Mouse (Mus musculus) mouse embryonic stem cell (cell line): ENCODE measurements around the gene Fkbp11.
"Not testable (repeated sequence)": the region's sequence is repeated elsewhere in the genome, so short reads cannot be mapped to it uniquely, and the experiment has no call there.

Experiments
- in situ Hi-C, 2 experiments: fragments of 300-500 bp; cut with MboI; formaldehyde crosslinking; loops; 1 replicate in 1 of 2; 3 replicates in 1 of 2; pipeline ENCODE4 v1.14.3; 2019 to 2020; ENCODE audit warnings: low sequenced_read_pairs in 2 of 2, low pct_unique_long_range_greater_than_20kb in 1 of 2, mixed read lengths in 1 of 2; ENCODE audit not compliant: unreplicated experiment in 1 of 2

Fkbp11 gene

DNA sequence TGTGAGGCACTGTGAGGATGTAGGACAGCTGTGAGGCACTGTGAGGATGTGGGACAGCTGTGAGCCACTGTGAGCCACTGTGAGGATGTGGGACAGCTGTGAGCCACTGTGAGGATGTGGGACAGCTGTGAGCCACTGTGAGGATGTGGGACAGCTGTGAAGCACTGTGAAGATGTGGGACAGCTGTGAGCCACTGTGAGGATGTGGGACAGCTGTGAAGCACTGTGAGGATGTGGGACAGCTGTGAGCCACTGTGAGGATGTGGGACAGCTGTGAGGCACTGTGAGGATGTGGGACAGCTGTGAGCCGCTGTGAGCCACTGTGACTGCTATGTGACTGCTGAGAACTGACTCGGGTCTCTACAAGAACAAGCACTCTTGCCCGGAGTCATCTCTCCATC, 15.9 kb upstream of the Fkbp11 start:
- in situ Hi-C loops: not testable (repeated sequence)

DNA sequence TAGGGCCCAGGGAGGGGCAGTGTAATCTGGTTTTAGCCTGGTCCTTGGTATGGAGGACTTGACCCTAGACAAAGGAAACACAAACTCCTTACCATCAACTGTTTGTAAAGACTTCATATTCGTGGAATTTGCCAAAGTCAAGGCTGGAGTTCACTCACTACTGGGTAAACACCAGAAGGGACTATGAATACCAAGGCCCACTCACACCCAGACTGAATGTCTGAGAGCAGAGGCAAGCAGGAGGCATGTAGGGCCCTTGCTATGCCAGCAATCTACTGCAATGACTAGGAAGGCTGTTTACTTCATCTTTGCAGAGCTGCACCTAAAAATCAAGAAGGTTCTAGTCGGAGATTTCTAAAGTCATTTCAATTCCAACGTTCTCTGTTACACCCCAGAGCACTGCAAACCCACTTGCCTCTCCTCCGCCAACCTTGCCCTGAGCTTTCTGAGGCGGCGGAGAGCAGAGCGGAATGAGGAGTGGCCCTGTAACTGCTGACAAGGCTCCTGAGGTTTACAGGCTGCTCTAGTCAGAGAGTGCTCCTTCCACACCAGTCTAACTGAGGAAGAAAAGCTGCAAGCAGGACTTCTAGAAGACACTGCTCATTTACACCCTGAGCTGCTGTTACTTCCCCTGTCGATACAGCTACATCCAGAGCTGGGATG, 14.9 kb upstream of the Fkbp11 start:
- in situ Hi-C loops: no loop called here

DNA sequence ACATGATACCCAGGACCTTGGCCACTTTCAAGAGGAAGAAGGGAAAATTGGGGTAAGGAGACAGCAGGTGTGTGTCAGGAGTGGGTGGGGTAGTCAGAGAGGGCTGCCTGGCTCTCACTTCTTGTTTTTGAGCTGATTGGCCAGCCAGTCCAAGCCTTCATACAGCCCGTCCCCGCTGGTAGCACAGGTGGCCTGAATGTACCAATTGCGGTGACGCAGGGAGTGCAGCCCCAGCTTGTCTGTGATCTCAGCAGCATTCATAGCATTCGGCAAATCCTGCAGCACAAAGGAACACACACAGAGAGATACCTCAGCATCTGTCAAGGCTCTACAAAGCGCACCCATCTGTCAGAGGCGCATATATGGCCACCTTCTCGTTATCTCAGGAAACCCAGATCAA, 12.2 kb upstream of the Fkbp11 start:
- in situ Hi-C loops: no loop called here

DNA sequence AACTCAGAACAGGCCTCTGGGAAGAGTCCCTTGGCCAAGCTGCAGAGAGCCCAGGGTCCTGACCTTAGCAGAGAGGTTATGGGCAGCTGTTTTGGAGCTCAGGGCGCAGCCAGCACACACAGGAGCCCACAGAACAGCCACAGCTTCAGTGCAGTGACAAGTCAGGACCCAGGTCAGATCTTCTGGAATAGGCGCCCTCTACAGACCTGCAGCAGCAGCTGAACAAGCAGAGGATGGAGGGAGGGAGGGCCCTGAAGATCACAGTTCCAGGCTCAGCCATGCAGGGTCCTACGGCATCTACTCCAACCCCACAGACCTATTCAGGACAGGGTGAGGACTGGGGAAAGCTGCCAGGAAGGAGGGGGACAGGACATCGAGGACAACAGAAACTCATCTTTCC, 10.8 kb upstream of the Fkbp11 start:
- in situ Hi-C loops: no loop called here

DNA sequence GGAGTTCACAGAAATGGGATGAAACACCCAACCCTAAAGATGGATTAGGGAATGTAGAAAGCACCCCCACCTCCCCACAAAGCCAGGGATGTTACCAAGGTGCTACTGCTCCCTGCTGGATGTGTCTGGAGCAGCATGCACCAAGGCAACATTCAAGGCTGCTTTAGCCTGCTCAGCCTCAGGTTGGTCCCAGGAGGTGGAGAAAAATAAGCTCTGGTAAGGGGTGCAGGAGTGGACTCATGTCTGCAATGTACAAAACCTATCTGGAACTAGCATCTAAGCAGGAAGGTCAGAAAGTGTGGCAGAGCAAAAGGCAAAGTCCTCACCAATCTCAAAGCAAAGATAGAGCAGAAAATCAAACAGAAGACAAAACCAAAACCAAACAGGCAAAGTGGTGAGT, 9.9 kb upstream of the Fkbp11 start:
- in situ Hi-C loops: no loop called here

DNA sequence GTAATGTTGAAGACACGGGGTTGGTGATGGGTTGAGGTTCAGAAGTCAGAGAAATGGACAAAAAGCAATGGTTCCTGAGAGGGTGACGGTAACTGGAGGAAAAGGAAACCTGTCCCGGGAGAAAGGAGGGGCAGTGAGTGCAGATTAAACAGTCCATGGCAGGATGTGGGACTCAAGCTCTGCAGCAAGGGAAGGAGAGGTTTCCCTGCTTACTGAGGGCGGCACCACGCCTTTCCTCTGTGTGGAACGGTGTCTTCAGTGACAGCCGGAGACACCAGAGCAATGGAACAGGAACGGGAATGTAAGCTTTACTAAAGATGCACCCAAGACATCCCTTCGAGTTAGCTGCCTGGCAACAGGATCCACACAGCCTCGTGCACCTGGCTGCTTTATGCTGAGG, 8.5 kb upstream of the Fkbp11 start:
- in situ Hi-C loops: no loop called here

DNA sequence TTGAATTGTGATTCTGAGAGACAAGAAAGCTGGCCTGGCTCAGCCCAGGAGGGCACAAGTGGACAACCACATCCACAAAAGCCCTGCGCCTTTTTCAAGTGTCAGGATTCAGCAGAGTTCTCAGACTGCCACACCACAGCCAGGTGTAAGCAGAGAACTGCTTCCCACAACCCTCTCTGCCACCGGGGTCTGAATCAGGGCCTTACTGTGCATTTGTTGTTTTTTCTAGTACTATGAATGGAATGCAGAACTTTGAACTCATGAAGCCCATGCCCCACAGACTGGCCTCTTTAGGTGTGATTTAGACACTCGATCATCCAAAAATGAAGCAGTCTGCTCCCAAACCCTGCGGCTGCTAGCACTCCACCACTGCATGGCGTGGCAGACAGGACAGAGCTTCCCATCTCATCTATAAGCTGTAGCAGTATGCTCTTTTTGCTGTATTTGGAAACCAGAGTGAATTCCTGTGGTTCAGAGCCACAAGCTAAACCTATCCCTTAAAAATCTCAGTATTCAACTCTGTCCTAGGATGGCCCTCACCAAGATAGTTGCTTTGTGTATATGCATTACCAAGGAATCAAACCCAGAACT, 6.1 kb upstream of the Fkbp11 start:
- in situ Hi-C loops: no loop called here

DNA sequence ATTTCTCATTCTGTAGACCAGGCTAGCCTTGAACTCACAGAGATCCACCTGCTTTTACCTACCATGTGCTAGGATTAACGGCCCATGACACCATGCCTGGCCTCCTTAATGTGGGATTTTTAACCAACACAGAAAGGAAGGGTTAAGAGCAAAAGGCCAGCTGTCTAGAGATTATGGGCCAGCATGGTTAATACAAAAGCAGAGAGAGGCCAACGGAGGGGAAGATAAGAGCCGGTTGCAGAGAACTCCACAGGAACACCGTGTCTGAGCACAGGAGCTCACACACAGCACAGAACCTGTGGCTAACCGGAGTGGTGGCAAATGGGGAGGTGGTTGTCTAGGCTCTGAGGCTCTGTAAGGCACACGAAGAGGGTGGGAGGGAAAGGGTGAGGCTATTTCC, 5.4 kb upstream of the Fkbp11 start:
- in situ Hi-C loops: no loop called here

DNA sequence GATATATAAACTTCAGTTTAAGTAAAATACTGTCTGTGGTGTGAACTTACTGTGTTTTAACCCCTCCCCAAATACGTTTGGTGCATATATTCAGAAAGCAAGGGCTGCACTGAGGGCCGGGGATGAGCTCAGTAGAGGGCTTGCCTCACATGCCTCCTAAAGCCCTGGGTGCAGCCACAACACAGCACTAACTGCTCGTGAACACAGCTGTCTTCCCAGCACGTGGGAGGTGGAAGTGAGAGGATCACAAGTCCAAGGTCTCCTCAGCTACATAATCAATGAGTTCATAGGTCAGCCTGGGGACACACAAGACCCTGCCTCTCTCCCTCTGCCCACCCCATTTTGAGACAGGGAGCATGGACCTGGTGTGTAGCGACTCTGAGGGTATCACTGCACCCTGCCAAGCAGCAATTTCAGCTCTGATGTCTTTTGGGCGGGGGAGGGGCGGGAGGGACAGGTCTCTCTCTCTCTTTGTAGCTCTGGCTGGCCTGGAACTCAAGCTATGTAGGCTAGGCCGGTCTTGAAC, 4.1 kb upstream of the Fkbp11 start:
- in situ Hi-C loops: no loop called here

DNA sequence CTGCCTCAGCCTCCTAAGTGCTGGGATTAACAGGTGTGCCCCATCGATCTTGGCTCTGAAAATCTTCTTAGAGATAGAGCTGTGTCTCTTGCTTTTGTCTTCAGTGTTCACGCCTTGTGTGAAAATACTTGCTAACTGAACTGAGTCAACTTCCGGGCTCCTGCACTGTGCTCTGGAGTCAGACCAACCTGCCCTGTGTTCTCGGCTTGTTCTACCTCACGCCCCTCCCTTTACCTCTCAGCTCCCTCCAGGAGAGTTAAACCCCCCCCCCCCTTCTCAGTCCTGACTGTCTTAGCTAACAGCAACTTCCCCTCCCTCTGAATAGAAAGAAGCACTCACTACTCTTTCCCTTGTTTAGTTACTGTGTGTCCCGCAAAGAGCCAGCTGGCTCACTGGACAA, 2.8 kb upstream of the Fkbp11 start:
- in situ Hi-C loops: no loop called here

DNA sequence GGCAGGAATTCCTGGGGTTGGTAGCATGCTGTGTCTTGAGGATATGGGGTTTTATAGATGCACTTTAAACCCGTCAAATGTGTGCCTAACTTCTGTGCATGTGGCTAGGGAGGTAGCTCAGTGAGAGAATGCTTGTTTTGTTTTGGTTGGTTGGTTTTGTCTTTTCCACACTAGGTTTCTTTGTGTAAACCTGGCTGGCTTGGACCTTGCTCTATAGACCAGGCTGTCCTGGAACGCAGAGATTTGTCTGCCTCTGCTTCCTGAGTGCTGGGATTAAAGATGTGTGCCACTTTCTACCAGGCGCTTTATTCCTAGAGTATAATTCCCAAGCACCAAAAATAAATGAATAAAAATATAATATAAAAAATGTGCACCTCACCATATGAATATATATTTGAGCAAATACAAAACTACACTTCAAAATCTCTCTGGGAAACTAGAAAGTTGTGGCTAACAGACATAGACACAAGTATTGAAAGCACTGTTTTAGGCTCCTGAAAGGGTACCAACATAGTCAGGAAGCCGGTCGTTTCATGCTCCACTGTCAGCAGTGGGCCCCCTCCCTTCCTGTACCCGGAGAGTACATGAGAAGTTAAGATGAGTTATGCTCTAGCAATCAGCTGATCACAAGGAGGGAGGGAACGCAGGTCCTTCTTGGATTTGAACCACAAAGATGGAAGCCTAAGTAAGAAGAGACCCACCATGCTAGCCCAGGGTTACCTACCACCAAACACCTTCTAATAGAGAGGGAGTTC, 2.0 kb upstream of the Fkbp11 start:
- in situ Hi-C loops: no loop called here

DNA sequence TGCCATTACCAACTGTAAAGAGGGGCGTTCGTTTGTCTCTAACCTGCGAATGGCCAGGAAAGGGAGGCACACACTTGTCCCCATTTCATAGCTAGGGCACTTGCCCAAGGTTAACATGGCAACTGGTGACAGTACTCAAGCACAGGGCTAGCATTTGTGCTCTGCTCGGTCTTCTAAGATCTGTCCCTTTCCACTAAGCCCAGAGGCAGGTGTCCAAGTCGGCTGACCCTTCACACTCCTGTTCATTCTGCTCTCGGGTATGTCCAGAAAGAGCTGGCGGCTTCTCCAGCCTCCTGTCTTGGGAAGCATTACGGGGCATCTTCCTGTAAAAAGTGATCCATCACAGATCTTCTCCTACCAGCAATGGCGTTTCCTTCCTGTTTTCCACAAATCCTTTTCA, 368 bp upstream of the Fkbp11 start:
- in situ Hi-C loops: no loop called here

DNA sequence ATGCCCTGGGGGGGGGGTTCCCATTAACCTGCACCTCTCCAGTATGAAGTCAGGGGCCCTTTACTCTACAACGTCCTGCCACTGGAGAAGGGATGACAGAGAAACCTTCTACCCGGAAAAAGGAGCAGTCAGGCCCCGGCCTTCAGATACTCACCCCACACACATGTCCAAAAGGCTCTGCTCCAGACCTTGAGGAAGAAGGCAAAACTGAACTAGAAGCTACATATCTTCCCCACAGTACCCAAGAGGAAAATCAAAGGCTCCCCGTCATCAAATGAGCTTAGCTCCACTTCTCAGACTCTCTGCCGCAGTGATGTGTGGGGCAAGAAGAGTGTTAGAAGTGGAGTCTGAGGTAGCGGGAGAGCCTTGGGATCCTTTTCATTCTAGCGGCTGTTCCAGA, 1.3 kb downstream of the Fkbp11 start:
- in situ Hi-C loops: no loop called here

DNA sequence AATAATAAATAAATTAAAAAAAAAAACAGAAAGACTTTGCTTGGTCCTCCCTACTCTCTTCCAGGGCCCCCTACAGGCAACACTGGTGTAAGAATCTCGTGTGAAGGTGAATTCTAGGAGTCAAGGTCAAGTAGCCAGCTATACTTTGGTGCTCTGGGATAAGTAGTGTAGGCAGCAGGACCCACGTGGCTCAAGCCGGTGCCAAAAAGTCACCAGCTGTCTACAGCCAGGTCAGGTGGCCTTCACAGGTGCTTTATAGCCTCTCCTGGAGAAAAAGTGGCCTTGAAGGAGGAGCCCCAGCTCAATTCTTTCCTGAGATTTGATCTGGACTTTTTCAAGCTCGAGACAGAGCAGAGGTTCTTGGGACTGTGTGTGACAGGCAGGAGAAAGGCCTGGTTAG, 1.9 kb downstream of the Fkbp11 start:
- in situ Hi-C loops: no loop called here

DNA sequence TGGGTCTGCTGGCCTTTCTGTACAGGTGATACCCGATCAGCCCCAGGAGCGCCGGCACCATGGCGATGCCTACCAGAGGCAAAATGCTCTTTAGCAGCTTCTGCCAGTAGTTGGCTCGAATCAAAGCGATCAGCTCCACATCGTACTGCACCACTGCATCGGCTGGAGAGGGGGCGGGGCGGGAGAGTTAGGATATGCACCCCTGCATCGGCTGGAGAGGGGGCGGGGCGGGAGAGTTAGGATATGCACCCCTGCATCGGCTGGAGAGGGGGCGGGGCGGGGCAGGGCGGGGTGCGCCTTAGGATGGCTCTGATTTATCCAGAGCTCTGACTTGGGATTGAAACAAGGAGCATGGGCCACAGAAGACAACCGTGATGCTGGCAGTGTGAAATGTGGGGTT, 3.6 kb downstream of the Fkbp11 start:
- in situ Hi-C loops: no loop called here

DNA sequence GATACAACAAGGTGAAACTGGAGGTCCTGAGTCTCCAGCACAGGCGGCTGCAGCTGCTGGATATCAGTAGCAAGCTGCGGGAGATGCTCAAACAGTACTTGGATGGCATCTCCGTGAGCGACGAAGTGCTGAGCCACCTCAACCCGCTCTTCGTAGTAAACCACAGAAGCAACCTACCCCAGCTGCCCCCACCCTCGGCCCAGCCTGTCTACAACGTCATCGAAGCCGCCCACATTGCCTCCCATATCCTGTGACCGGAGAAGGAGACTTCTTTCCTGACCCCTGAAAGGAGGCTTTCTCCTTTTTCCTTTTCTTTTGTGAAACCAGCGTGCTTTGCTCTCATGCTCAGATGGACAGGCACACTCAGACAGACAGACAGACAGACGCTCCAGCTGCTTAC, 5.1 kb downstream of the Fkbp11 start:
- in situ Hi-C loops: no loop called here

DNA sequence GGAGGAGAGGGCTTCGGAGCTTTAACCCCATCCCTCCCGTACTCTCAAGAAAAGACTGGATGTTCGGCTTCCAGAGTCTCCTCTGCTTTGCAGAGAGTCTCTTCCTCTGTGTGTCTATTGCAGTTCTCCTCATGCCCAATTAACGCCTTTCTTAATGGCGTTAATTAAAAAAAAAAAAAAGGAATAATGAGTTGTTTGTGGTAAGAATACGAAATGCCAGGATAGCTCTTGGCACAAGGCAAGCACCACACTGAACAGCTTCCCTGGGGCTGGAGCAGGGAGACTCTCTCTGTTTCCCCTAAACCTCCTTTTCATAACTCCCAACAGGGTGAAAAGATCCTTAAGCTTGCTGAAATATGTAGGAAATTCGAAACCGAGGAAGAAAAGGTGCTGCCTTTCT, 5.8 kb downstream of the Fkbp11 start:
- in situ Hi-C loops: no loop called here

DNA sequence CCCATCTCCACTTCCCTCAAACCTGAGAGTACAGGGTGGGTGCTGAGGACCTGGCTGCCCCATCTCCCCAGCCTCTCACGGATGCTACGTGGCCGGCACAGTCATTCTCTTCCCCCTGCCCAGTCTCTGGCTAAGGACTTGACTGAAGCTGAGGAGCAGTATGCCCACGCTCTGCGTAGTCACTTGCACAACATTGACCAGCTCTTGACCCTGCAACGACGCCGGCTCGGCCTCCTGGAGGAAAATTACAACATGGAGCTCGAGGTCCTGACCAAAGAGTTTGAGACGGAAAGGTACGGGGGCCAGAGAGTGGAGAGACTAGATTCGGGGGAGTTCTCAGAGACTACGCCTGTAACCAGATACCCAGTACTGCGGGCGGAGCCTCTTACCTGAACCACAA, 10.7 kb downstream of the Fkbp11 start:
- in situ Hi-C loops: no loop called here

DNA sequence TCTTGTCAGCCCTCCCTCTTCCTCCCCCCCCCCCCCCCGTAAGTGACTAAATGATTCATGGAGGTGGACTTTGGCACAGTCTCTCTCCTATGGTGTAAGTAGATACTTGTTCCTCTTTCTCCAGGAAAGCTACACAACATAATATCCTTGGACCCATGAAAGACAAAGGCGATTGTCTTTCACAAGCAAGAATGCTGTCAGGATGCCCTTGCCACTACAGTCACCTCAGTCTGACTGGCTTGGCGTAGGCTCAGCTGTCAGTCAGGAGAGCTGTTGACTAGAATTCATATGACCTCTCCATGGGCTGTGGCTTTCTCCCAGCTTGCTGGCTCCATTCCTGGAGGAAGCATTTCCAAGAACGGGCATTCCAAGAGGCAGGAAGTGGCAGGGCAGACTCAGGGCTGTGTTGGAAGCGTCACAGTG, 13.8 kb downstream of the Fkbp11 start:
- in situ Hi-C loops: no loop called here

DNA sequence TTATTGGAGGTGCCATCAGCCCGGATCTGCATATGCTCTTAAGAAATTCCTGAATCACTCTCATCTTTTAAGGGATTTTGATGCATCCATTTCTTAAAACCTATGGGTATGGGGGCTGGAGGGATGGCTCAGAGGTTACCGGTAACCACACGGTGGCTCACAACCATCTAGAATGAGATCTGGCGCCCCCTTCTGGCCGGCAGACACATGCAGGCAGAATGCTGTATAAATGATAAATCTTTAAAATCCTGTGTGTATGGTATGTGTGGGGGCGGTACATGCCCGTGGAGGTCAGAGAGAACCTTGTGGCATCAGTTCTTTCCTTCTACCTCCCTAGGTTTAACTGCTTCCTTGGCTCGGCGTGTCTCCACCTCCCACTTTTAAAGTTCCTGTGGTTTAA, 17.6 kb downstream of the Fkbp11 start:
- in situ Hi-C loops: no loop called here
